Mouse (Mus musculus) cerebellum, postnatal 4 days (tissue): Measurements from ENCODE around the gene Vti1b.
"Not testable (repeated sequence)": the region's sequence is repeated elsewhere in the genome, so short reads cannot be mapped to it uniquely, and the experiment has no call there.

Experiments
- DNase-seq, 2 experiments: peaks; one replicate each; pipeline ENCODE4 v3.0.0; 2022; ENCODE audit warnings: low spot score in 2 of 2, mixed read lengths in 1 of 2

Vti1b gene

GRCm38 (mm10) chr12:79172019-79172941 lies at the start of gene Vti1b:
Gene Vti1b, minus strand, starts transcription at chr12:79172667.
- peak; percentile 77 to 81 for DNase-seq

GRCm38 (mm10) chr12:79217511-79217910 lies 45.0 kb upstream of the Vti1b start:
- no peak for DNase-seq

GRCm38 (mm10) chr12:79211447-79211846 lies 39.0 kb upstream of the Vti1b start:
- no peak for DNase-seq

GRCm38 (mm10) chr12:79208703-79209464 lies 36.4 kb upstream of the Vti1b start, which contains the start of gene Rdh12:
Gene Rdh12, plus strand, starts transcription at chr12:79208914.
- peak in 1 of 2 experiments; percentile 7 for DNase-seq

GRCm38 (mm10) chr12:79201882-79202281 lies 29.4 kb upstream of the Vti1b start:
- no peak for DNase-seq

GRCm38 (mm10) chr12:79197105-79197504 lies 24.6 kb upstream of the Vti1b start:
- no peak for DNase-seq

GRCm38 (mm10) chr12:79193441-79193840 lies 21.0 kb upstream of the Vti1b start:
- DNase-seq: peak; percentile 34 to 62

- DNase-seq: no peak
These were observed 19.7 kb upstream of the Vti1b start, which contains the start of gene Rdh11 for GRCm38 (mm10) chr12:79192193-79192592. Gene Rdh11, minus strand, starts transcription at chr12:79192293.

GRCm38 (mm10) chr12:79191701-79192100 lies 19.2 kb upstream of the Vti1b start:
- peak; percentile 46 to 67 for DNase-seq

GRCm38 (mm10) chr12:79190931-79191673 lies 18.6 kb upstream of the Vti1b start:
- peak in 1 of 2 experiments; percentile 58 for DNase-seq

GRCm38 (mm10) chr12:79185160-79185559 lies 12.7 kb upstream of the Vti1b start:
- DNase-seq: not testable (repeated sequence)

GRCm38 (mm10) chr12:79175998-79176397 lies 3.5 kb upstream of the Vti1b start:
- no peak for DNase-seq

- no peak for DNase-seq
These were observed 1.3 kb upstream of the Vti1b start for GRCm38 (mm10) chr12:79173721-79174120.

- DNase-seq: no peak
These were observed 1.0 kb downstream of the Vti1b start for GRCm38 (mm10) chr12:79171269-79171995.

- no peak for DNase-seq
These were observed 2.0 kb downstream of the Vti1b start for GRCm38 (mm10) chr12:79170421-79170820.

- no peak for DNase-seq
These were observed 3.3 kb downstream of the Vti1b start for GRCm38 (mm10) chr12:79169173-79169572.

- DNase-seq: no peak
These were observed 9.6 kb downstream of the Vti1b start for GRCm38 (mm10) chr12:79162876-79163275.

- no peak for DNase-seq
These were observed 22.8 kb downstream of the Vti1b start for GRCm38 (mm10) chr12:79149653-79150052.

GRCm38 (mm10) chr12:79141384-79141783 lies 31.1 kb downstream of the Vti1b start:
- DNase-seq: no peak

GRCm38 (mm10) chr12:79140811-79141210 lies 31.7 kb downstream of the Vti1b start:
- DNase-seq: no peak

GRCm38 (mm10) chr12:79139417-79139816 lies 33.0 kb downstream of the Vti1b start:
- no peak for DNase-seq
